Mouse (Mus musculus): ENCODE measurements at regions not wholly inside any gene's neighbourhood (a gene's known extent, or its start where the extent isn't known, plus 50 kb on each side); places are given as distances from the start of the nearest gene placed in this dataset.

DNA sequence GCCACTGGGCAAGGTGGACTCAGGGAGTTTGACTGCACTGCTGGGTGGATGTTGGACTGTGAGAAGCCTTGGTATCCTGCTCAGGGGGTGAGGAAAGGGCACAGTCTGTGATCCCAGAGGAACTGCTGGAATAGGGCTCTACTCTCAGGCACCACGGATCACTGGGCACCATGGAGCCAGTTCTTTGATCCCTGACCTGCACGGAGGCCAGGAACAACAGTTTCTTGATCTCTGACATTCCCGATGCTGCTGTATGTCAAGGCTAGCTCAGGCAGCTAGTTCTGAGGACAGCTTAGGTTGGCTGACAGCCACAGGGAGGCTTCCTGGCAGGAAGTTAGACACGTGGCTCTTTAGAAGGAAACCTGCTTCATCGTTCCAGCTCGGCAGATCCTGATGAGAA lies 289.5 kb upstream of the Slit2 start:
- DNase-seq: no peak

DNA sequence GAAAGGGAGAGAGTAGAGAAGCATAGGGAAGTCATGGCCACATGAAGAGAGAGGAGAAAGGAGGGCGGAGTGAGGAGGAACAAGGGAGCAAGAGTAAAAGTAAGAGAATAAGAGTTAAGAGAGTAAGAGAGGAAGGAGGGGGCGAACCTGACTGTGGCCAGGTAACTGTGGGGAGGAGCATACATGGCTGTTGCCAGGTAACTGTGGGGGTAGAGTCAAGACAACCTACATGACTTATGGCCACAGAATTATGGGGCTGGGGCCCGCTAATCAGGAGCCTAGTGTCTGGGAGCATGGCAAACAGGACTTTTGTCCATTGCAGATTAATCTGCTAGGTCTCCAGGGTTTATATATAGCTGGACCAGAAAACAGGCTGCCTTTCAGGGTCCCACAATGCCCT lies 289.0 kb upstream of the Slit2 start:
- DNase-seq: no peak

DNA sequence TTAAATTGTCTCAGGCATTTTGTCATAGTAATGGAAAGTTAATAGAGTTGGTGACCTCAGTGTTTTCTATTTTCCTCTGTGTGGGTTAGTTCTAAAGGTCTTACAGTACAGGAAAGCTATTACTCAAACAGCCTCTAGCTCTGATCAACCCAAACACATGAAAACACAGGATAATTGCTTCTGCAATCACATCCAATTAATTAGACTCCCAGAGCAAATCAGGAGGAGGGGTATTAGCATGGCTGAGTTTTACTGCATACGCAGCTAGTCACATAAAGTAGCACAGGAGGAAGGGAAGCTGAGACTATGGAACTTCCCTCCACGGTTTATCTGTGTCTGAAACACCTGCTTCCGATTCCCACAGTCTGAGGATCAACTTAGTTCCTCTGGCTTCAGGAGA lies 288.3 kb upstream of the Slit2 start:
- DNase-seq: no peak

DNA sequence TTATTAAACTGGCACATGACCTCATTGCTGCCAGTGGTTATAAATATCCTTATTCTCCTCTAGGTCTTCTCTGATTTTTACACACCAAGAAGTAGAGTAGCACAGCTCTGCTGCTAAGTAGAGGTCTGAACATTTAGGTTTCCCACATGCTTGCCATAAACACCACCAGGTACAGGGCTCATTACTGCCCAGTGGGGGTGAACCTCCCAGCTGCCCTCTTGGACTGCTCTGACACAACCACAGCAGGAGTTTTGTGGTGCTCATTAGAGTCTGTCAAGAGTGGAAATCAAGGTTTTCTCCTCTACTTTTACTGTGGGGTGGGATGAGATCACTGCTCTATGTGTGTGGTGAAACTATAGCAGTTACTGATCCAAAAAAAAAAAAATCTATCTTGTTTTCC lies 271.4 kb upstream of the Slit2 start:
- DNase-seq: no peak

DNA sequence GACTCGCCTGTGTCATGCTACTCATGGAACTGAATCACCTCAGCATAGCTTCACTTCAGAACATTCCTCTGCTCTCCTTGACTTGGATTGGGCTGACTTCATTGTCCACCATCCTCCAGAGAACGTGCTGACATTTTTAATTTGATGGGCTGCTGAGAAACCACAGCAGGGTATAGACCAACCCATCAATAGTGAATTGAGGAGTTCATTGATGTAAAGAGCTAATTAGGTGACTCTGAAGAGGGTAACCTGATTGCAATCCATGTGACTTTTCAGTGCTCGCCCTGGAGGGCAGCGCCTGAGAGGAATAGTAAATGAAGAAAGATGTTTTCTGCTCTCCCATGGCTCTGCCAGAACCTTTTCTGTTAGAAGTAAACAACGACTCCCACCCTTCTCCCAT lies 268.6 kb upstream of the Slit2 start:
- DNase-seq: no peak

DNA sequence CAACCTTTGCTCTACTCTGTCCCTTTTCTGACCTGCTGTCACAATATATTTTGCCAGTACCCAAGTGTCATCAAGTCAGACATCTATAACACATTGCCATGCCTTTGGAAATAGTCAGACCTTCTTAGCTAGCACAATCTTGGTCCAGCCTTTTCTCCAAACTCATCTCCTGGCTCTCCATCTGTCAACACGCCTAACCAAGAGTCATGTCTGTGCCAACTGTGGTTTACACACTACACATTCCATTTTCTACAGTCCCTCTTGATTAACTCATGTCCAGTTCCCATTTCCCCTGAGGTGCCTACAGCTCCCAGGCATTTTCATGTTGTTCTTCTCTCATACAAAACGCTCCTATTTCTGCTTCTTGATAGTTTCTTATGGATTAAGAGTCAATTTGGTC lies 258.0 kb upstream of the Slit2 start:
- DNase-seq: no peak

DNA sequence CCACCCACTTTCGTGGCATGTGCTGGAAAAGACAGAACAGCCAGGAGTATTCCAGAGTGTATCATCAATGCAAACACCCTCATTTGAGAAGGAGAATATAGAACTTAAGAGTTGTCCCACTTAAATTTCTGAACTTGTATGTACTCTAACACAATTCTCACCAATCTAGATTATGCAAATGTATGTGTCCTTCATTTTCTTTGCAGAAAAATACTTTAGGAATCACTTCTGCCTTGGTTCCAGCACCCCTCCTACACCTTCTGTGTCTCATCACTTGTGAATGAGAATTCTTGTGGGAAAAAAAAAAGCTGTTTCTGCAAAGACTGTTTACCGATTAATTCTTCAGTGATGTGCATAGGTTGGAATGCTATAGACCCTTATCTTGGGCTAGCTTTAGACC lies 240.2 kb upstream of the Slit2 start:
- no peak for DNase-seq

DNA sequence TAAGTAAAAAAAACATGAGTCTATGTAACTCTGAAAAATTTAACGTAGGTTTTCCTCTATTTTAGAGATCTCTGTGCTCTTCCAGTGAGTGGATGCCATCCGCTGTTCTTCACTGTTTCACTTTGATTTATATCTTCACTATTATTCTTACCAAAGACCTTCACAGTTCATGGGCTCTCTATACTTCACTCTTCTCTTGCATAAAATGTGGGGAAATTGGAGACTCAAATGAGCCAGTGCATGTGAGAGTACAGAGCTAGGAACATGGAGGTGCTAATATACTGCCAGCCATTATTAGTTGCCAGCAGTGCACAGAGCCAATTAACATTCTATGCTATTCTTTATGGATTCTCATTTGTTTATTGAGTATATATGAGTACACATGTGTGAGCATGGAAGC lies 237.8 kb upstream of the Slit2 start:
- DNase-seq: no peak

DNA sequence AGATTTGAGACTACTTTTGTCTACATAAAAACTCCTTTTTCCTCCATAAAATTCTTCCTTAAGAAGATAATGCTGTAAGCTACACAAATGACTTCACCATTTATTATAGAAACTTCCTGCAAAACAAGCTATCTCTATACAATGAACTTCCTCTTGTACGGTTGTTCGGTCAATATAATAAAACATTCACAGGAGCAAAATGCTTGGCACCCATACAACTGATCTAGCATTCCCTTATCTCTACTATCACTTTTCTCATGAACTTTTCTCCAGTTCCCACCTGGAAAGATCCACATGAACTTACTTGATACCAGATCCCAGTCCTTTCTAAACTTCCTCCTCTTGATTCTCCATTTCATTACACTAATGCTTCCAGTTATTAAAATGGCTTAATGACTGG lies 231.0 kb upstream of the Slit2 start:
- DNase-seq: no peak

DNA sequence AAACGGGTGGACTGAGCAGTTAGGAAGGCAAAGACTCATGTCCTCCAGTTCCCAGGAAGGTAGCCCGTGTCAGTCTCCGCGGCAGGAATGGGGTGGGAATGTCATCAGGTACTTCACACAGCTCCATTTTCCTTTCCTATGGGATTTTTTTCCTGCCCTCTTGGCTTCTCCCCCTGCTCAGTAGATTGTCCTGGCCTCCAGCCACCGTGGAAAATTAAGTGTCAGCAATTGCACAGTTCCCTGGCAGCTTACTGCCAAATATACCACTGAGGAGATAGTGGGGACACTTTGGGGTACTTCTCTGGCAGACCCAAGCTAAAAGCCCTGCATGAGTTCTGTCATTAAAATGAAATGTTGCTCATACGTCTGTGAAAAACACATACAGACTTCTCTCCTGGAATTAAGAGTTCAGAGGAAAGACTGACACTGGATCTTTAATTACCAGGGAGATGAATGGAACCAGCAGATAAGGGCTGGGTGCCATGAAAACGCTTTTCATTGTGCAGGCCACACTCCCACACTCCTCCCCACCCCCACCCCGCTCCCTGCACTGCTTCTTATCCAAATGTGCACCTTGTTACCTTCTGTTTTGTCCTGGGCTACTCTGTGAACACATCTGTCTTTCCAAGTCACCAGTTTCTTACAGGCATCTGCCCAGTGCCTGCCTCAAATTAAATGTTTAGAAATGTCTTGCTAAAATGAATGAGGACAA lies 210.1 kb upstream of the Slit2 start:
- peak in 1 of 2 experiments; percentile 17 for DNase-seq

DNA sequence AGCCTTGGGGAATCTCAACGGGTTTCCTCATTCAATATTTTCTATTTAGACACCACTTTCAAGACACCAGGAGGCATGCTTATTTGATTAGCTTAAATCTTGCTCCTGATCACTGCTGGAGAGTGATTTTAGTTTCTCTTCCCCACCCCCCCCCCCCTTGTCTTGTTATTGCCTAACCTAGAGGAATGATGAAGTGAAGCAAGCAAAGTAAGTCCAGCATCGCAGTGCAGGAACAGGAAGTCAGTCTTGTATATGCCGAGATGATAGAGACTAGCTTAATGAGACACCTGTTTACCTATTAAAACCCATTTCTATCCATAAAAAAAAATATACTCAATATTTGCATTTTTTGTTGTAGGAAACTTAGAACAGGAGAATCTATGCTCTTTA lies 209.6 kb upstream of the Slit2 start:
- no peak for DNase-seq

DNA sequence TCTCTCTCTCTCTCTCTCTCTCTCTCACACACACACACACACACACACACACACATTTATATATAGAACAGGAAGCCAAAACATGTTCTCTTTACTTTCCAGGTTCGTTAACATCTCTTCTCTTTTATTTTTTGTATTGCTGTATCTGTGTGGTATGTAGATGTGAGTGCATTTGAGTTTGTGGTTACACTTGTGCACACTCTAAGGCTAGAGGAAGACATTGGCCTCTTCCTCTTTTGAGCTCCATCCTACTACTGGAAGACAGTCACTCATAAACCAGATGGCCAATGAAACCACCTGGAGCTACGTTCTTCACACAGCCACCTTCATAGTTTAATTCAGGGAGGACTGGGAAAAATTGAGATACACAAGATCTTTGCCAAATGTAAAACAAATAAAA lies 202.1 kb upstream of the Slit2 start:
- DNase-seq: no peak

DNA sequence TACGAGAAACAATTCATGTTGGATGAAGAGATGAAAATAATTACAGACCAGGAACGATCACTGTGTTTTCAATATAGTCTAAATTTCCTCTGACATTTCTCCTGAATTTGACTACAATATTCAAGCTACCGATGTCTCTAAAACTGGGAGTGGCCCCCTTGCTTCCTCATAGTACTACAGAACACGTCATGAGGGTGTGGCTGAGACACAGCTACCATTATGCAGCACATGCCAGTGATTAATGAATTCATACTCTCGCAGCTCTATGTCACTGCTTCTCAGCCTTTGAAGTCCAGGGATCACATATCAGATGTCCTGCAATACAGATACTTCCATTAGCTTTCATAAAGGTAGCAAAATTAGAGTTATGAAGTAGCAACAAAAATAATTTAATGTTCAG lies 201.3 kb upstream of the Slit2 start:
- no peak for DNase-seq

DNA sequence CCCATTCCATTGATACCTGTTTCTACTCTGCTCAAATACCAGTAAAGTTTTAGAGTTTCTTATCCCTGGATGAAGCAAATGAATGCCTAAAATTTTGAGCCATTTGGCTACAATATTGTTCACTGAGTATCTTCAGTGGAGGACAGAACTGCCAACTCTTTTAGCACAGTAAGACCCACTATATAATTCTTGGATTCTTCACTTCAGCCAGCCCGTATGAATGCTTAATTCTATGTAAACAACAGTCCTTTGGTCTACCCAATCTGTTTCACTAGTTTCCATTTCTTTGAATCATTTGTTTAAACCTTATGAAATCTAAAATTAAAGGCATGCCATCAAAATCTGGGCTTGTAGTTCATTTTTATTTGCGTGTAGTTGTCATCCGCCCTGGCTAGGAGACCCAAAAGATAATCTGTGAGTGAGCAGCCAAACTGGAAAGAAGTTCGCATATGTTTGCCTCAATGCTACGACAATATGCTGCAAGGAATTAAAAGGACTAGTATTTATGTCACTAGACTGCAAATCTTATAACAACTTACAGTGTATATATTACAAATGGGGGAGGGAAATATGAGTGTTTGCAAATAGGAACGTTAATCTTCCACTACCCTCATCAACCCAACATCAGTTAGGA lies 188.2 kb upstream of the Slit2 start:
- DNase-seq: no peak

DNA sequence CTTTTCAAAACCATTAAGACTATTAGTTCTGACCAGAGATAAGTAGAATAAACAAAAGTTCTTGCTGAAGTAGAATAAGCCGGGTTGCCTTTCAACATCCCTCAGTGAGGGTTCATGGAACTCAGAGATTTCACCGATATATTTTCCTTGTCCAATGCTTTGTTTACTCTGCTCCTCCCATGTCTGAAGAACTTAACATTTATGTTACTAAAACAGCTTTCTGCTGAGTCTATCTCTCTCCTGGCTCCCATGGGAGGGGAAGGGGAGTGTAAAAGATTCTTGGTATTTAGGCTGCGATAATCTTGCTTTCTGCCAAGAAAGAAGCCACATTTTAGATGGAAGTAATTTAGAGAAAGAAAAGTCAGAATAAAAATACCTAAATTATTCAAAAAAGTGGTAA lies 187.7 kb upstream of the Slit2 start:
- no peak for DNase-seq

DNA sequence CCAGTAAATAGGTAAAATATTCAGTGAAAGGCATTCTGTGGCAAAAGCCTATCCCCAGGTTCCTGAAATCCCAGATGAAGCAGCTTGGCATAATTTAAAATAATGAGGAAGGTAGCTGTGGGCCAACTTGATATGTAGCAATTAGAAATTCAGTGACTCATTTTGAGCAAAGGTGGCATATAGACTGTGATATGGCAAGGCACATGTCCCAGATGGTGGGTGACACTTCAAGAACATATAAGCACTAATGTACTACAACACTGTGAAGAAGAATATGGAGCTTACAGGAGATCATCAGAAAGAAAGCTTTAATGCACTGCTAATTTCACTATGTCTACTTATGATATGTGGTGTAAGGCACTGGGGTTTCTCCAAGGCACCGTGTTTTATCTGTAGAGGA lies 162.0 kb upstream of the Slit2 start:
- no peak for DNase-seq

DNA sequence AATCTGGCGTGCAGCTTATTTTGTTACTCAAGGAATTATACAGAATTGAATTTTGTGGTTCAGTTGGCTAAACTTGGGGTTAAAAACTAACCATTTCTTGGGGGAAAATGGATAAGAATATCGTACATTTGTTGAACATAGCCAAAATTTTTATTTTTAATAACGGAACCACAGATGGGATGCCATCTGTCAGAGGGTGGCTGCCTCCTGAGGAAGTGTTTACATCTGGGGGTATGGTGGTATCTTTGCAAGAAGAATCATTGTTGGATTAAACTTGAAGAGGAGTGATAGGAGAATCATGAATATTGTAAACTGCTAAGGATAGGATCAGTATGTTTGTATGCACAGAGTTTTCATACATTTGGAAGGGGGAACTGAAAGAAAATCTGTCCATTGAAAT lies 144.9 kb upstream of the Slit2 start:
- no peak for DNase-seq

DNA sequence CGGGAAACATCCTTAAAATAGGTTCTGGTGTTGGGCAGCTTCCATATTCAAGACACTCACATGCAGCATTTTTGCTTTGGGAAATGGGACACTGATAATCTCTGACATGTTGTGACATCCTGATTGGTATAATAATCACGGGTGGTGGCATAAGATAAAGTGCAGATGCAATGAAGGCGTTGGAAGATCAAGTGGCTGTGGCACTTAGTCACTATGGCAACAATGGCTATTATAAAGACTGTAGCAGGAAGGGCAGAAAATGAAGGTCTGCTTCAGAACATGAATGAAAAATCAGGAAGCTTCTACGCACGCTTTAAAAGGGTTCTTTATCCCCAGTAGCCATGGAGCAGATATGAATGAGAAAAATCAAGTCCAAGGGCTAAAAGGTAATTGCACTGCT lies 113.2 kb upstream of the Slit2 start:
- no peak for DNase-seq
